Mouse (Mus musculus): ENCODE data around the gene Acly. TPM values are rescaled to one million over a fixed set of nuclear protein-coding genes. Genes with fewer than 3 reads are reported as not detected.
"Not testable (repeated sequence)": the region's sequence is repeated elsewhere in the genome, so short reads cannot be mapped to it uniquely, and the experiment has no call there.

Gene Acly
- total and polyA plus RNA-seq, 3 experiments = 86.9 to 206 (median 139) TPM

GRCm38 (mm10) chr11:100541577-100541976 is 13.8 kb upstream of the Acly start:
- TF ChIP-seq GATA1 (IDR thresholded peaks at IDR 0.05; ENCODE audit: borderline replicate concordance, low read length) (no peak), CTCF (IDR thresholded peaks at IDR 0.05; ENCODE audit: low read depth, low read length) (no peak), GATA2 (IDR thresholded peaks at IDR 0.05; ENCODE audit: borderline replicate concordance, low read depth, low read length) (no peak), TAL1 (conservative IDR thresholded peaks at IDR 0.05; ENCODE audit: low read depth, low read length) (no peak), POLR2AphosphoS5 (IDR thresholded peaks at IDR 0.05; ENCODE audit: insufficient replicate concordance, low read depth, low read length) (no peak)
- no peak overlapping the region for H3K4me3 ChIP-seq (ENCODE audit: low read depth, low read length)
- DNase-seq (ENCODE audit: low spot score) (no peak), ATAC-seq (ENCODE audit: extremely low read depth, insufficient number of reproducible peaks, low FRiP score, poor library complexity, severe bottlenecking) (no peak)
- H3K36me3 ChIP-seq (replicated peaks) = no peaks in the 10 kb centered on the region
- H3K4me1 ChIP-seq (ENCODE audit: insufficient read depth, low read depth, low read length) = peaks cover 28% of the 10 kb centered on the region
- no peaks in the 10 kb centered on the region for H3K9me3 ChIP-seq (replicated peaks)
- peaks cover 22% of the 10 kb centered on the region for H3K27me3 ChIP-seq (ENCODE audit: insufficient read depth, low read length)

GRCm38 (mm10) chr11:100540966-100541365 is 13.2 kb upstream of the Acly start:
- ATAC-seq (ENCODE audit: extremely low read depth, insufficient number of reproducible peaks, low FRiP score, poor library complexity, severe bottlenecking) (no peak), DNase-seq (ENCODE audit: low spot score) (no peak)
- H3K4me3 ChIP-seq (ENCODE audit: low read depth, low read length) = no peak overlapping the region
- TF ChIP-seq CTCF (IDR thresholded peaks at IDR 0.05; ENCODE audit: low read depth, low read length) = no peak
- no peak for TF ChIP-seq TAL1 (conservative IDR thresholded peaks at IDR 0.05; ENCODE audit: low read depth, low read length)
- TF ChIP-seq GATA2 (IDR thresholded peaks at IDR 0.05; ENCODE audit: borderline replicate concordance, low read depth, low read length) = no peak
- no peak for TF ChIP-seq GATA1 (IDR thresholded peaks at IDR 0.05; ENCODE audit: borderline replicate concordance, low read length)
- TF ChIP-seq POLR2AphosphoS5 (IDR thresholded peaks at IDR 0.05; ENCODE audit: insufficient replicate concordance, low read depth, low read length) = no peak
- H3K9me3 ChIP-seq (replicated peaks) = no peaks in the 10 kb centered on the region
- H3K27me3 ChIP-seq (ENCODE audit: insufficient read depth, low read length) = peaks cover 24% of the 10 kb centered on the region
- H3K36me3 ChIP-seq (replicated peaks) = no peaks in the 10 kb centered on the region
- H3K4me1 ChIP-seq (ENCODE audit: insufficient read depth, low read depth, low read length) = peaks cover 24% of the 10 kb centered on the region

GRCm38 (mm10) chr11:100536466-100536865 is 8.7 kb upstream of the Acly start:
- TF ChIP-seq POLR2AphosphoS5 (IDR thresholded peaks at IDR 0.05; ENCODE audit: insufficient replicate concordance, low read depth, low read length) (no peak), GATA1 (IDR thresholded peaks at IDR 0.05; ENCODE audit: borderline replicate concordance, low read length) (no peak), TAL1 (conservative IDR thresholded peaks at IDR 0.05; ENCODE audit: low read depth, low read length) (no peak), GATA2 (IDR thresholded peaks at IDR 0.05; ENCODE audit: borderline replicate concordance, low read depth, low read length) (no peak), CTCF (IDR thresholded peaks at IDR 0.05; ENCODE audit: low read depth, low read length) (no peak)
- ATAC-seq (ENCODE audit: extremely low read depth, insufficient number of reproducible peaks, low FRiP score, poor library complexity, severe bottlenecking) (no peak), DNase-seq (ENCODE audit: low spot score) (no peak)
- H3K4me1 ChIP-seq (ENCODE audit: insufficient read depth, low read depth, low read length) = peaks cover 6% of the 10 kb centered on the region
- no peak overlapping the region for H3K4me3 ChIP-seq (ENCODE audit: low read depth, low read length)
- H3K27me3 ChIP-seq (ENCODE audit: insufficient read depth, low read length) = peaks cover 23% of the 10 kb centered on the region
- H3K36me3 ChIP-seq (replicated peaks) = no peaks in the 10 kb centered on the region
- H3K9me3 ChIP-seq (replicated peaks) = peaks cover 7% of the 10 kb centered on the region

GRCm38 (mm10) chr11:100535996-100536395 is 8.2 kb upstream of the Acly start:
- ATAC-seq (ENCODE audit: extremely low read depth, insufficient number of reproducible peaks, low FRiP score, poor library complexity, severe bottlenecking) (no peak), DNase-seq (ENCODE audit: low spot score) (no peak)
- Histone ChIP-seq H3K36me3 (replicated peaks) (no peaks in the 10 kb centered on the region), H3K9me3 (replicated peaks) (peaks cover 7% of the 10 kb centered on the region), H3K4me3 (ENCODE audit: low read depth, low read length) (no peak overlapping the region), H3K4me1 (ENCODE audit: insufficient read depth, low read depth, low read length) (peaks cover 6% of the 10 kb centered on the region), H3K27me3 (ENCODE audit: insufficient read depth, low read length) (peaks cover 23% of the 10 kb centered on the region)
- TF ChIP-seq GATA2 (IDR thresholded peaks at IDR 0.05; ENCODE audit: borderline replicate concordance, low read depth, low read length) (no peak), TAL1 (conservative IDR thresholded peaks at IDR 0.05; ENCODE audit: low read depth, low read length) (no peak), CTCF (IDR thresholded peaks at IDR 0.05; ENCODE audit: low read depth, low read length) (no peak), POLR2AphosphoS5 (IDR thresholded peaks at IDR 0.05; ENCODE audit: insufficient replicate concordance, low read depth, low read length) (no peak), GATA1 (IDR thresholded peaks at IDR 0.05; ENCODE audit: borderline replicate concordance, low read length) (no peak)

- not testable (repeated sequence) for H3K36me3 ChIP-seq (replicated peaks); DNase-seq (ENCODE audit: low spot score); H3K4me3 ChIP-seq (ENCODE audit: low read depth, low read length); H3K4me1 ChIP-seq (ENCODE audit: insufficient read depth, low read depth, low read length); H3K9me3 ChIP-seq (replicated peaks); ATAC-seq (ENCODE audit: extremely low read depth, insufficient number of reproducible peaks, low FRiP score, poor library complexity, severe bottlenecking)
- H3K27me3 ChIP-seq (ENCODE audit: insufficient read depth, low read length) = peaks cover 23% of the 10 kb centered on the region
Observed at GRCm38 (mm10) chr11:100534821-100535220, 7.0 kb upstream of the Acly start.

- not testable (repeated sequence) for ATAC-seq (ENCODE audit: extremely low read depth, insufficient number of reproducible peaks, low FRiP score, poor library complexity, severe bottlenecking); H3K4me1 ChIP-seq (ENCODE audit: insufficient read depth, low read depth, low read length); H3K9me3 ChIP-seq (replicated peaks); DNase-seq (ENCODE audit: low spot score); H3K36me3 ChIP-seq (replicated peaks); H3K4me3 ChIP-seq (ENCODE audit: low read depth, low read length)
- H3K27me3 ChIP-seq (ENCODE audit: insufficient read depth, low read length) = peaks cover 23% of the 10 kb centered on the region
Observed at GRCm38 (mm10) chr11:100534411-100534810, 6.6 kb upstream of the Acly start.

- peaks cover 19% of the 10 kb centered on the region for H3K27me3 ChIP-seq (ENCODE audit: insufficient read depth, low read length)
- peaks cover 2% of the 10 kb centered on the region for H3K4me1 ChIP-seq (ENCODE audit: insufficient read depth, low read depth, low read length)
- no peak overlapping the region for H3K4me3 ChIP-seq (ENCODE audit: low read depth, low read length)
- TF ChIP-seq POLR2AphosphoS5 (IDR thresholded peaks at IDR 0.05; ENCODE audit: insufficient replicate concordance, low read depth, low read length) = no peak
- TF ChIP-seq GATA1 (IDR thresholded peaks at IDR 0.05; ENCODE audit: borderline replicate concordance, low read length) = no peak
- no peak for TF ChIP-seq CTCF (IDR thresholded peaks at IDR 0.05; ENCODE audit: low read depth, low read length)
- no peak for TF ChIP-seq TAL1 (conservative IDR thresholded peaks at IDR 0.05; ENCODE audit: low read depth, low read length)
- no peak for TF ChIP-seq GATA2 (IDR thresholded peaks at IDR 0.05; ENCODE audit: borderline replicate concordance, low read depth, low read length)
- DNase-seq (ENCODE audit: low spot score) = no peak
- peaks cover 7% of the 10 kb centered on the region for H3K9me3 ChIP-seq (replicated peaks)
- ATAC-seq (ENCODE audit: extremely low read depth, insufficient number of reproducible peaks, low FRiP score, poor library complexity, severe bottlenecking) = no peak
- no peaks in the 10 kb centered on the region for H3K36me3 ChIP-seq (replicated peaks)
Observed at GRCm38 (mm10) chr11:100533871-100534270, 6.1 kb upstream of the Acly start.
